In genomic region chr1:127622349-127622748, GRCm38 (mm10) we compare ENCODE assay signal across 18 mouse cellular contexts. TPM values are rescaled to one million over a fixed set of nuclear protein-coding genes. Genes with fewer than 3 reads are reported as not detected.
DNase-seq lines count a peak whose midpoint lies in the region.
"Had no signal": no experiment of that assay in that cellular context is flagged by ENCODE, and none has a peak within 500 bp of the region (broad histone marks: within the 10 kb centered on the region; RNA-seq: fewer than 3 reads in every experiment).

No protein-coding gene starts in this region.

- H3K4me1 ChIP-seq in hindbrain, embryonic 10.5 days (replicated peaks), result peaks cover 14% of the 10 kb centered on the region
- H3K4me1 ChIP-seq: hindbrain, embryonic 12.5 days had no signal

- no peak overlapping the region for H3K4me3 ChIP-seq in hindbrain, embryonic 10.5 days
- H3K4me3 ChIP-seq: embryonic facial prominence, embryonic 10.5 days; forebrain, embryonic 13.5 days; heart, embryonic 13.5 days; hindbrain, embryonic 12.5 days had no signal

- H3K9me3 ChIP-seq in hindbrain, embryonic 10.5 days, result no peaks in the 10 kb centered on the region
- H3K9me3 ChIP-seq: embryonic facial prominence, embryonic 10.5 days; forebrain, embryonic 13.5 days; heart, embryonic 13.5 days; hindbrain, embryonic 12.5 days had no signal

- H3K27ac ChIP-seq in hindbrain, embryonic 10.5 days, result no peak overlapping the region
- H3K27ac ChIP-seq: embryonic facial prominence, embryonic 10.5 days; forebrain, embryonic 13.5 days; heart, embryonic 13.5 days; hindbrain, embryonic 12.5 days had no signal

- WGBS in hindbrain, embryonic 10.5 days, result 70% methylated on average over 5 of the region's 5 CpGs

- peak; percentile 9 for DNase-seq in adrenal gland, postnatal 14 days
- no peak for DNase-seq in adrenal gland, postnatal 4 days (ENCODE audit: low spot score in 2 of 2)
- DNase-seq in 416B (ENCODE audit: low read depth) (peak; percentile 15), NIH3T3 (ENCODE audit: low read depth) (peak; percentile 59)
- DNase-seq in hindbrain, embryonic 10.5 days (ENCODE audit: low spot score), result no peak
- no peak for DNase-seq in kidney, adult 11 months
- DNase-seq: cerebellum, adult 18-20 months; cerebellum, adult 9-11 months; forebrain, postnatal 0 days; gastrocnemius, postnatal 25 days; heart, adult 11 months; heart, postnatal 36 days had no signal

- no peaks in the 10 kb centered on the region for H3K27me3 ChIP-seq in hindbrain, embryonic 10.5 days (ENCODE audit: insufficient read depth, poor library complexity, severe bottlenecking)
- H3K27me3 ChIP-seq: forebrain, embryonic 13.5 days; heart, embryonic 13.5 days; hindbrain, embryonic 12.5 days had no signal

- no peaks in the 10 kb centered on the region for H3K36me3 ChIP-seq in hindbrain, embryonic 10.5 days
- H3K36me3 ChIP-seq: embryonic facial prominence, embryonic 10.5 days; heart, embryonic 13.5 days; hindbrain, embryonic 12.5 days had no signal

RNA-seq across cellular contexts. Expression of gene Tmem163, which starts 57.0 kb away (rescaled TPM):
- 0.82 and 0.94 TPM in 2 replicates for total RNA-seq in adrenal gland, postnatal 14 days (2021)
- 1 to 10 TPM; 1.0 to 1.1 TPM for total RNA-seq in adrenal gland, postnatal 4 days (2021)
- polyA plus RNA-seq in hindbrain, embryonic 10.5 days (2016; fragmentation: Nextera tagmentation; extraction: Ambion mirVana), result 12.4 and 28.8 TPM in 2 replicates
- total RNA-seq: gastrocnemius, adult 18-20 months; gastrocnemius, postnatal 25 days had no signal
- polyA plus RNA-seq: activated CD4-positive, CD25-positive, alpha-beta regulatory T cell, adult 4 months had no signal

Comparison
In these comparisons a context has a peak if more than half of its experiments do, and no peak if none do; other contexts are left out.
1. DNase-seq: peak in adrenal gland, postnatal 14 days (single experiment), 416B (single experiment) and NIH3T3 (single experiment); none in adrenal gland, postnatal 4 days (0 of 2), hindbrain, embryonic 10.5 days (single experiment) and kidney, adult 11 months (single experiment).